Mouse (Mus musculus) forebrain, embryonic 11.5 days (tissue): ENCODE measurements at regions not wholly inside any gene's neighbourhood (a gene's known extent, or its start where the extent isn't known, plus 50 kb on each side); places are given as distances from the start of the nearest gene placed in this dataset.

Experiments
- ATAC-seq: fragments of 200-750 bp; cut with Nextera tagmentation; replicated peaks from 2 replicates; pipeline ENCODE4 v1.8.0; 2017; ENCODE audit warnings: moderate TSS enrichment; ENCODE audit not compliant: low FRiP score
- DNase-seq: peaks from one replicate; pipeline ENCODE4 v3.0.0-alpha.2; 2017; ENCODE audit warnings: low spot score
- H3K27ac ChIP-seq: fragments of 300-500 bp; sonication (generic); 2 replicates; pipeline ENCODE4 v1.5.1; 2014; ENCODE audit warnings: low read depth, low read length
- H3K27me3 ChIP-seq: fragments of 300-500 bp; sonication (generic); 2 replicates; pipeline ENCODE4 v1.6.1; 2014; ENCODE audit warnings: mild to moderate bottlenecking, low read length, mixed read lengths; ENCODE audit not compliant: control insufficient read depth, insufficient read depth
- H3K36me3 ChIP-seq: fragments of 300-500 bp; sonication (generic); 2 replicates; pipeline ENCODE4 v1.6.1; 2014; ENCODE audit warnings: mild to moderate bottlenecking, low read length, moderate library complexity, mixed read lengths; ENCODE audit not compliant: control insufficient read depth, insufficient read depth
- H3K4me1 ChIP-seq: fragments of 300-500 bp; sonication (generic); replicated peaks from 2 replicates; pipeline ENCODE4 v1.6.1; 2014; ENCODE audit warnings: low read length, mixed read lengths; ENCODE audit not compliant: control insufficient read depth, insufficient read depth
- H3K4me2 ChIP-seq: fragments of 300-500 bp; sonication (generic); 2 replicates; pipeline ENCODE4 v1.6.1; 2014; ENCODE audit warnings: low read depth, mild to moderate bottlenecking, low read length, moderate library complexity, mixed read lengths; ENCODE audit not compliant: severe bottlenecking
- H3K4me3 ChIP-seq: fragments of 300-500 bp; sonication (generic); 2 replicates; pipeline ENCODE4 v1.5.1; 2014; ENCODE audit warnings: low read depth, low read length
- H3K9ac ChIP-seq: fragments of 300-500 bp; sonication (generic); 2 replicates; pipeline ENCODE4 v1.6.1; 2014; ENCODE audit warnings: low read length
- H3K9me3 ChIP-seq: fragments of 300-500 bp; sonication (generic); 2 replicates; pipeline ENCODE4 v1.6.1; 2016; ENCODE audit warnings: low read length, mixed read lengths; ENCODE audit not compliant: control insufficient read depth
- WGBS: fragments of 180-500 bp; shearing (Covaris S2); extraction: QIAGEN DNeasy Blood & Tissue Kit; methylation state at CpG from one replicate; pipeline ENCODE4 v1.1.7; 2014; 5-methylcytosine and 5-hydroxymethylcytosine counted together

DNA sequence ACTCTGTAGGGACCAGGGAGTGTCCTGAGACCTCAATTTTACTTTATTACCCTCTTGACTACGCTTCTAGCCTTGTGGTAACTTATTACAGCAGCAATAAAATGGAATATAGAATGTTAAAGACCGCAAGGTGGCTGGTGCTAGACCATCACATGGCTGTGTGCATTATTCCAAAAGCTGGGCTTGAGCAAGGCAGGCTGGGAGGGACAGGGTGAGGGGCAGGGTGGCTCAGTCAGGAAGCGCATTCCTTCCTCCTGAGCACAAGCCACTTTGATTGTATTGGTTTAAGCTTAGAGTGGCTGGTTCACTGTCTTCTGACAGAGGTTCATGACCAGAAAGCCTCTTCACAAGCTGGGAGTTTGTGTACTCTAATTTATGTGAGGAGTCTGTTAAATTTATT, 74.6 kb upstream of the Pgrmc2 start:
- Histone ChIP-seq H3K4me2 (no peak overlapping the region), H3K9me3 (no peaks in the 10 kb centered on the region), H3K27ac (no peak overlapping the region), H3K4me3 (no peak overlapping the region), H3K27me3 (no peaks in the 10 kb centered on the region), H3K36me3 (no peaks in the 10 kb centered on the region), H3K9ac (no peak overlapping the region), H3K4me1 (no peaks in the 10 kb centered on the region)
- 86% methylated on average over 3 of the region's 3 CpGs for WGBS
- DNase-seq (no peak), ATAC-seq (no peak)

GRCm38 (mm10) chr3:41156562-41156961, 73.7 kb upstream of the Pgrmc2 start:
- no peak for ATAC-seq
- Histone ChIP-seq H3K4me3 (no peak overlapping the region), H3K9ac (no peak overlapping the region), H3K27ac (no peak overlapping the region), H3K36me3 (no peaks in the 10 kb centered on the region), H3K27me3 (no peaks in the 10 kb centered on the region), H3K4me1 (no peaks in the 10 kb centered on the region), H3K4me2 (no peak overlapping the region), H3K9me3 (no peaks in the 10 kb centered on the region)
- 95% methylated on average over 2 of the region's 2 CpGs for WGBS
- no peak for DNase-seq

DNA sequence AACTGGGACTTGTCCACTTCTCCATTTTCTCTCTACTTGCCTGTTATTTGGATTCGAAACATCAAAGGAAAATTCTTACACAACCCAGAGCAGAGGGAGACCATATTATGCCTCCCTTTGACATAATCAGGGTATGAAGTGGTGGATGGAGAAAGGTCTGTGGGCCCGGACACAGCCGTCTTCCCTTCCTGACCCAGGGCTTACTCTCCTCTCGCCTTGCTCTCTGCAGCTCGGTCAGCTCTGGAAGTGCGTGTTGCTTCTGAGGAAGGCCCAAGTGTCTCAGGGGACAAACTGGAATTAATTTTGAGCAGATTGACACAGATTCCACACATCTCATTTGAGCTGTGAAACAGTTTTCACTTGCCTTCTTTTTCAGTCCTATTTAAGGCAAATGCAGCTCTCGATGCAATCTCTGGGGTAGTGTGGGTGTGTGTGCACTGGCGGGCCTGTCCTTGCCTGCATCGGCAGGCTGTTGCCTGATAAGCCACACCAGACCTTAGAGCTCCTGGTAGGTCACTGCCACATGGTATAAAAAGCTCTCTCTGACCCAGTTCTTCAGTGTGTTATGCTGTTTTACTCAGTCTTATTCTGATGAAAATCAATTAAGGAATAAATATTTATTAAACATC, 72.4 kb upstream of the Pgrmc2 start:
- no peak for DNase-seq
- no peak for ATAC-seq
- Histone ChIP-seq H3K4me2 (no peak overlapping the region), H3K27ac (no peak overlapping the region), H3K9ac (no peak overlapping the region), H3K27me3 (no peaks in the 10 kb centered on the region), H3K9me3 (no peaks in the 10 kb centered on the region), H3K36me3 (no peaks in the 10 kb centered on the region), H3K4me1 (no peaks in the 10 kb centered on the region), H3K4me3 (no peak overlapping the region)
- WGBS = 83% methylated on average over 9 of the region's 9 CpGs

GRCm38 (mm10) chr3:41154402-41154801, 71.6 kb upstream of the Pgrmc2 start:
- Histone ChIP-seq H3K9me3 (no peaks in the 10 kb centered on the region), H3K36me3 (no peaks in the 10 kb centered on the region), H3K4me1 (no peaks in the 10 kb centered on the region), H3K4me3 (no peak overlapping the region), H3K27me3 (no peaks in the 10 kb centered on the region), H3K27ac (no peak overlapping the region), H3K9ac (no peak overlapping the region), H3K4me2 (no peak overlapping the region)
- 73% methylated on average over 1 of the region's 1 CpGs for WGBS
- DNase-seq (no peak), ATAC-seq (no peak)

DNA sequence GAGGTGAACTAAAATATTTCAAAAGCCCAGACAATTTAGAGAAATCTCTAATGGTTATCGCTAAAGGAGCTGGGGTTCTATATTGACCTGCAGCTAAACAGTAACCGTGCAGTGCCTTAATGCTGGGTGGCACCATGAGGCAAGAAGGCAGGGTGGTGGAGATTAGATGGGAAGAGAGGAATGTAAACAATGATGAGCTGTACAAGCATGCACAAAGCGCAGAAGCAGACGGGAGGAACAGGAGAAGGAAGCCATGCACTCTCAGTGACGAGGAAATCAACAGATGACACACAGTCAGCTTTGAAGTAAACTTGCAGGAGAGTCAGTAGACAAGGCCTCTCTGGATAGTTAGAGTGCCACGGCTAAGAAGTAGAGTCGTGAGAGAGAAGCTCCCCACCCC, 69.1 kb upstream of the Pgrmc2 start:
- Histone ChIP-seq H3K27ac (no peak overlapping the region), H3K4me1 (no peaks in the 10 kb centered on the region), H3K4me3 (no peak overlapping the region), H3K9me3 (no peaks in the 10 kb centered on the region), H3K36me3 (no peaks in the 10 kb centered on the region), H3K27me3 (no peaks in the 10 kb centered on the region), H3K9ac (no peak overlapping the region), H3K4me2 (no peak overlapping the region)
- ATAC-seq (no peak), DNase-seq (no peak)
- WGBS = 88% methylated on average over 7 of the region's 7 CpGs

DNA sequence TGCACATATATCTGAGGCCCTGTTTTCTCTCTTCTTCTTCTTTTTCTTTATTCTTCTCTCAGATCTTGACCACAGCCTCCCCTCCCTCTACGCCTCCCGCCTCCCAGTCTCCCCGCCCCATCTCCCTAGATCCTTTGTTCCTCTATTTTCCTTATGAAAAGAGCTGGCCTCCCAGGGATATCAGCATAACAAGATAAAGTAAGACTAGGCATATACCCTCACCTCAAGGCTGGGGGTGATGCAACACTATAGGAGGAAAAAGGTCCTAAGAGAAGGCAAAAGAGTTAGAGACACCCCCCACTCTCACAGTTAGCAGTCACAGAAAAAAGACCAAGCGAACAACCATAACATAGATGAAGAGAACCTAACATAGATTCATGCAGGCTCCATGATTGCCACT, 57.5 kb upstream of the Pgrmc2 start:
- 95% methylated on average over 4 of the region's 4 CpGs for WGBS
- Histone ChIP-seq H3K9me3 (no peaks in the 10 kb centered on the region), H3K4me2 (no peak overlapping the region), H3K4me1 (no peaks in the 10 kb centered on the region), H3K4me3 (no peak overlapping the region), H3K36me3 (no peaks in the 10 kb centered on the region), H3K9ac (no peak overlapping the region), H3K27me3 (no peaks in the 10 kb centered on the region), H3K27ac (no peak overlapping the region)
- DNase-seq = no peak
- ATAC-seq = no peak

- H3K4me3 ChIP-seq = no peak overlapping the region
- no peak overlapping the region for H3K4me2 ChIP-seq
- H3K36me3 ChIP-seq = no peaks in the 10 kb centered on the region
- H3K9ac ChIP-seq = no peak overlapping the region
- no peak for DNase-seq
- H3K4me1 ChIP-seq = no peaks in the 10 kb centered on the region
- no peak for ATAC-seq
- H3K27me3 ChIP-seq = no peaks in the 10 kb centered on the region
- H3K27ac ChIP-seq = no peak overlapping the region
- H3K9me3 ChIP-seq = no peaks in the 10 kb centered on the region
- WGBS = 88% methylated on average over 1 of the region's 1 CpGs
Measured at GRCm38 (mm10) chr3:41137931-41138330, 55.1 kb upstream of the Pgrmc2 start.

DNA sequence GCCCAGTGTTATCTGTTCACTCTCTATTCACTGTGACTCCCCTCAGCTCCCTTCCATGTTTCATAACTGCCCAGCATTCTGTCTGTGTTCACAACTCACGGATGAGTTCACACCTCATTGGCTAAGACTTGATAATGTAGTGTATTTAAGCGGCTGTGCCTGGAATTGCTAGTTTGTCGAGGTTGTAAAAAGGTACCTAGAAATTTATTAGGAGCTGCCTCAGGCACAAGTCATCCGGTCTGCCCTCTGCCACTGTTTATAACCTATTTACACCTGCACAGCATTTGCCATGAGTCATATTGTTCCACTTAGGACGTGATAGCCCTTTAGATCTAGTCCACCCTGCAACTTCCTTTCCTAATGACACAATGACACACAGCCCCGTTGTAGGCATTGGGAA, 50.0 kb upstream of the Pgrmc2 start:
- ATAC-seq (no peak), DNase-seq (no peak)
- Histone ChIP-seq H3K9me3 (no peaks in the 10 kb centered on the region), H3K9ac (no peak overlapping the region), H3K27ac (no peak overlapping the region), H3K4me2 (no peak overlapping the region), H3K27me3 (no peaks in the 10 kb centered on the region), H3K4me1 (no peaks in the 10 kb centered on the region), H3K4me3 (no peak overlapping the region), H3K36me3 (no peaks in the 10 kb centered on the region)
- WGBS = 80% methylated on average over 6 of the region's 6 CpGs
